ENCODE assay signal across 8 mouse cellular contexts in genomic region chr6:115901062-115901461, GRCm38 (mm10). TPM values are rescaled to one million over a fixed set of nuclear protein-coding genes. Genes with fewer than 3 reads are reported as not detected.
DNase-seq lines count a peak whose midpoint lies in the region; ATAC-seq and TF ChIP-seq lines count a peak whose summit lies in the region.

No protein-coding gene starts in this region.

- WGBS in forebrain, embryonic 10.5 days, result 36% methylated on average over 3 of the region's 3 CpGs
- 10% methylated on average over 3 of the region's 3 CpGs for WGBS in heart, embryonic 15.5 days
- 5% methylated on average over 3 of the region's 3 CpGs for WGBS in liver, embryonic 14.5 days (ENCODE audit: insufficient replicate concordance)

- no peak for TF ChIP-seq EP300 in liver, embryonic 14.5 days (IDR thresholded peaks at IDR 0.05; ENCODE audit: low read depth)

- H3K36me3 ChIP-seq in forebrain, embryonic 10.5 days (replicated peaks), result peaks cover 40% of the 10 kb centered on the region
- no peaks in the 10 kb centered on the region; the same call in 1 of the 2 replicates for H3K36me3 ChIP-seq in heart, embryonic 15.5 days
- H3K36me3 ChIP-seq in liver, embryonic 14.5 days (replicated peaks; ENCODE audit: control insufficient read depth, insufficient read depth, low read depth), result no peaks in the 10 kb centered on the region

- no peak overlapping the region for H3K4me2 ChIP-seq in heart, embryonic 15.5 days
- no peak overlapping the region for H3K4me2 ChIP-seq in liver, embryonic 14.5 days (ENCODE audit: low read depth)

- peak overlapping the region; percentile 5; the same call in 1 of the 2 replicates for H3K9ac ChIP-seq in heart, embryonic 15.5 days
- no peak overlapping the region for H3K9ac ChIP-seq in liver, embryonic 14.5 days (replicated peaks)

- peak; percentile 76 for TF ChIP-seq CTCF in liver, embryonic 14.5 days (IDR thresholded peaks at IDR 0.05; ENCODE audit: low read depth)

- H3K9me3 ChIP-seq in forebrain, embryonic 10.5 days, result no peaks in the 10 kb centered on the region
- H3K9me3 ChIP-seq in heart, embryonic 15.5 days (replicated peaks), result no peaks in the 10 kb centered on the region
- H3K9me3 ChIP-seq in liver, embryonic 14.5 days (ENCODE audit: control insufficient read depth, low read length), result no peaks in the 10 kb centered on the region

- ATAC-seq in heart, embryonic 15.5 days (replicated peaks; ENCODE audit: insufficient number of reproducible peaks, insufficient read depth, low FRiP score, low read depth), result peak; percentile 61
- no peak for ATAC-seq in liver, embryonic 14.5 days (ENCODE audit: insufficient read depth)

- H3K27me3 ChIP-seq in forebrain, embryonic 10.5 days (ENCODE audit: poor library complexity, severe bottlenecking), result no peaks in the 10 kb centered on the region
- H3K27me3 ChIP-seq in heart, embryonic 15.5 days, result no peaks in the 10 kb centered on the region
- H3K27me3 ChIP-seq in liver, embryonic 14.5 days (ENCODE audit: control insufficient read depth, insufficient read depth, low read length), result no peaks in the 10 kb centered on the region

- H3K4me1 ChIP-seq in forebrain, embryonic 10.5 days, result no peaks in the 10 kb centered on the region
- peaks cover 24% of the 10 kb centered on the region for H3K4me1 ChIP-seq in heart, embryonic 15.5 days (replicated peaks)
- H3K4me1 ChIP-seq in liver, embryonic 14.5 days (replicated peaks; ENCODE audit: control insufficient read depth in 2 of 2, insufficient read depth in 2 of 2, low read length in 1 of 2), result peaks cover 0 to 2% of the 10 kb centered on the region in 2 experiments; a peak in 1 of 4 replicates

- H3K4me3 ChIP-seq in forebrain, embryonic 10.5 days, result no peak overlapping the region
- H3K4me3 ChIP-seq in heart, embryonic 15.5 days, result no peak overlapping the region
- no peak overlapping the region for H3K4me3 ChIP-seq in liver, embryonic 14.5 days (ENCODE audit: insufficient read depth in 1 of 2, low read depth in 2 of 2, low read length in 2 of 2)

- DNase-seq in 3134 (ENCODE audit: extremely low read depth, insufficient read length, low spot score), result peak; percentile 81
- DNase-seq in adrenal gland, postnatal 36 days, result peak; percentile 86 to 90
- peak; percentile 30 for DNase-seq in forebrain, embryonic 10.5 days (ENCODE audit: extremely low spot score, low spot score)
- peak; percentile 91 for DNase-seq in kidney, postnatal 10 days
- DNase-seq in liver, embryonic 14.5 days (ENCODE audit: low read depth in 3 of 3, low spot score in 3 of 3), result peak in 1 of 3 experiments; percentile 17
- DNase-seq in neural tube, embryonic 10.5 days (ENCODE audit: extremely low spot score, low spot score), result peak; percentile 37
- DNase-seq in telencephalon, adult 2 months (ENCODE audit: low read depth, low spot score), result peak; percentile 76

- H3K27ac ChIP-seq in forebrain, embryonic 10.5 days, result no peak overlapping the region
- peak overlapping the region; percentile 67 for H3K27ac ChIP-seq in heart, embryonic 15.5 days
- H3K27ac ChIP-seq in liver, embryonic 14.5 days, result no peak overlapping the region

RNA-seq across cellular contexts. Expression of gene Rho, which starts 30.5 kb away (rescaled TPM):
- under 1 TPM; 0.23 to 0.59 TPM for total RNA-seq in adrenal gland, postnatal 36 days (2021)
- 0.06 and 0.10 TPM in 2 replicates for polyA plus RNA-seq in forebrain, embryonic 10.5 days (2016; fragmentation: Nextera tagmentation; extraction: Ambion mirVana)
- not detected in 2 replicates for polyA plus RNA-seq in heart, embryonic 15.5 days (2015; fragmentation: Nextera tagmentation; extraction: Ambion mirVana)
- 0.03 TPM in 2 replicates for polyA plus RNA-seq in liver, embryonic 14.5 days (2012; rRNA removed)
- polyA plus RNA-seq in liver, embryonic 14.5 days (2014; fragmentation: Nextera tagmentation; extraction: Ambion mirVana), result not detected in 2 replicates

RNA-seq across cellular contexts. Expression of gene H1foo, which starts 43.7 kb away (rescaled TPM):
- not detected for total RNA-seq in adrenal gland, postnatal 36 days (2021)
- polyA plus RNA-seq in forebrain, embryonic 10.5 days (2016; fragmentation: Nextera tagmentation; extraction: Ambion mirVana), result not detected in 2 replicates
- not detected in 2 replicates for polyA plus RNA-seq in heart, embryonic 15.5 days (2015; fragmentation: Nextera tagmentation; extraction: Ambion mirVana)
- polyA plus RNA-seq in liver, embryonic 14.5 days (2012; rRNA removed), result not detected in 2 replicates
- not detected in 2 replicates for polyA plus RNA-seq in liver, embryonic 14.5 days (2014; fragmentation: Nextera tagmentation; extraction: Ambion mirVana)

RNA-seq across cellular contexts. Expression of gene Ift122, which starts 47.8 kb away (rescaled TPM):
- total RNA-seq in adrenal gland, postnatal 36 days (2021), result 10 to 100 TPM; 16.3 to 16.7 TPM
- polyA plus RNA-seq in forebrain, embryonic 10.5 days (2016; fragmentation: Nextera tagmentation; extraction: Ambion mirVana), result 31.0 TPM in 2 replicates
- polyA plus RNA-seq in heart, embryonic 15.5 days (2015; fragmentation: Nextera tagmentation; extraction: Ambion mirVana), result 18.4 and 24.2 TPM in 2 replicates
- 1.6 and 1.7 TPM in 2 replicates for polyA plus RNA-seq in liver, embryonic 14.5 days (2012; rRNA removed)
- 1.9 TPM in 2 replicates for polyA plus RNA-seq in liver, embryonic 14.5 days (2014; fragmentation: Nextera tagmentation; extraction: Ambion mirVana)

RNA-seq across cellular contexts. Expression of gene Mbd4, which starts 47.9 kb away (rescaled TPM):
- total RNA-seq in adrenal gland, postnatal 36 days (2021), result 1 to 10 TPM; 2.4 to 2.6 TPM
- 36.2 and 39.2 TPM in 2 replicates for polyA plus RNA-seq in forebrain, embryonic 10.5 days (2016; fragmentation: Nextera tagmentation; extraction: Ambion mirVana)
- 9.2 and 11.3 TPM in 2 replicates for polyA plus RNA-seq in heart, embryonic 15.5 days (2015; fragmentation: Nextera tagmentation; extraction: Ambion mirVana)
- polyA plus RNA-seq in liver, embryonic 14.5 days (2012; rRNA removed), result 3.8 and 6.4 TPM in 2 replicates
- polyA plus RNA-seq in liver, embryonic 14.5 days (2014; fragmentation: Nextera tagmentation; extraction: Ambion mirVana), result 5.8 and 9.3 TPM in 2 replicates
